Mouse (Mus musculus): ENCODE data around the gene Gmeb1. TPM values are rescaled to one million over a fixed set of nuclear protein-coding genes. Genes with fewer than 3 reads are reported as not detected.
"Not testable (repeated sequence)": the region's sequence is repeated elsewhere in the genome, so short reads cannot be mapped to it uniquely, and the experiment has no call there.

Gmeb1 gene
- polyA plus RNA-seq, 2 experiments: 28.4 to 33.8 TPM

DNA sequence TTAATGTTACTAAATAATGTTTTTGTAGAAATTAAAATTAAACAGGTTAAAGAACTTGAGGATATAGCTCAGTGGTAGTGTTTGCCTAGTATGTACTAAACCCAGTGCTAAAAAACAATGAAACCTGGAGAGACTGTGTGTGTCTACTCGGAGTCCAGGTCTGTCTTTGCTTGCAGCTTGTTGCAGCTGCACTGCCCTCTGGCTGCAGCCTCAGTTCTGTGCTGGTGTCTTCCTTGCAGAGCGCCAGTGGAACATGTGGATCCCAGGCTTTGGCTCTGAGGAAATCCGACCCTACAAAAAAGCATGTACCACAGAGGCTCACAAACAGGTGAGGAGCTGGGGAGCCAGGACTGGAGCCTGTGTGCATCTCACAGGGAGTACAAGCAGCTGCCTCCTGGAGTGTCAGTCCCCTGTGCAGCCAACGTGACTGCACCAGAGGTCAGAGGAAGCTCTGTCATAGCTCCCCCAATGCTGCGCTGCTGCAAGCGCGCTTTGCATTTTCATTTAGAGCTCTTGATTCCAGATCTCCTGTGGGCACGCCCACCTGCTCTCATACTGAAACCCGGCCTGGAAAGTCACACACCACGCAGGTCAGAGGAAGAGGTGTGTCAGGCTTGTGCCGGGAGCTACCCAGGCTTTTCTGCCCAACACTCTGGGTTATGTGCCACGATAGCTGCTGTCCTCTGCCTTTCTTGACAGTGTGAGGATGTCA lies 30.4 kb upstream of the Gmeb1 start:
- no peaks in the 10 kb centered on the region for H3K4me1 ChIP-seq (ENCODE audit: control insufficient read depth, insufficient read depth, low read length)
- no peaks in the 10 kb centered on the region for H3K9me3 ChIP-seq (ENCODE audit: control insufficient read depth, low read length)
- WGBS: 78% methylated on average over 12 of the region's 12 CpGs
- no peak for TF ChIP-seq POLR2A (IDR thresholded peaks at IDR 0.05; ENCODE audit: borderline replicate concordance, extremely low read depth, insufficient read depth, insufficient read length)
- DNase-seq (ENCODE audit: low spot score) (no peak), ATAC-seq (ENCODE audit: low FRiP score, low read depth) (no peak)
- no peak overlapping the region for H3K4me2 ChIP-seq (replicated peaks; ENCODE audit: low read depth, low read length, severe bottlenecking)
- peaks cover 35% of the 10 kb centered on the region for H3K36me3 ChIP-seq (ENCODE audit: control insufficient read depth, insufficient read depth, low read length)
- H3K27me3 ChIP-seq (ENCODE audit: control insufficient read depth, insufficient read depth, low read length): no peaks in the 10 kb centered on the region
- no peak overlapping the region for H3K9ac ChIP-seq (ENCODE audit: low read depth, low read length, severe bottlenecking)
- H3K27ac ChIP-seq (replicated peaks; ENCODE audit: low read depth, low read length): no peak overlapping the region
- no peak overlapping the region for H3K4me3 ChIP-seq (replicated peaks; ENCODE audit: low read length)

DNA sequence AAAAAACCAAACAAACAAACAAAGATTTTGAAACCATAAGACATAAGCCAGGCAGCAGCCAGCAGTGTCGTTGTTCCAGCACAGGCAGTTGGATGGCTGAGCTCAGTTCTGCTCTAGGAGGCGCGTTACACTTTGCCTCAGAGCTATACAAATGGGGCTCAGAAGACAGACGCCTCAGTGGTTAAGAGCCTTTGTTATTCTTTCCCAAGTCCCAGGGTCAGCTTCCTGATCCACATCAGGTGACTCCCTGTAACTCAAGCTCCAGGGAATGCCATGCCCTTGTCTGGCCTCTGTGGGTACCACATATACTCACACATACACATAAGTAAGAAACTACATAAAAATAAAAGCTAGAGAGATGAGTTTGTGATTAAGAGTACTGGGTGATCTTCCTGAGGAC lies 29.7 kb upstream of the Gmeb1 start:
- Histone ChIP-seq H3K4me2 (replicated peaks; ENCODE audit: low read depth, low read length, severe bottlenecking) (no peak overlapping the region), H3K9me3 (ENCODE audit: control insufficient read depth, low read length) (no peaks in the 10 kb centered on the region), H3K9ac (ENCODE audit: low read depth, low read length, severe bottlenecking) (no peak overlapping the region), H3K4me3 (replicated peaks; ENCODE audit: low read length) (no peak overlapping the region), H3K36me3 (ENCODE audit: control insufficient read depth, insufficient read depth, low read length) (peaks cover 40% of the 10 kb centered on the region), H3K4me1 (ENCODE audit: control insufficient read depth, insufficient read depth, low read length) (no peaks in the 10 kb centered on the region), H3K27me3 (ENCODE audit: control insufficient read depth, insufficient read depth, low read length) (no peaks in the 10 kb centered on the region), H3K27ac (replicated peaks; ENCODE audit: low read depth, low read length) (no peak overlapping the region)
- no peak for TF ChIP-seq POLR2A (IDR thresholded peaks at IDR 0.05; ENCODE audit: borderline replicate concordance, extremely low read depth, insufficient read depth, insufficient read length)
- no peak for ATAC-seq (ENCODE audit: low FRiP score, low read depth)
- 90% methylated on average over 4 of the region's 4 CpGs for WGBS
- DNase-seq (ENCODE audit: low spot score): no peak

DNA sequence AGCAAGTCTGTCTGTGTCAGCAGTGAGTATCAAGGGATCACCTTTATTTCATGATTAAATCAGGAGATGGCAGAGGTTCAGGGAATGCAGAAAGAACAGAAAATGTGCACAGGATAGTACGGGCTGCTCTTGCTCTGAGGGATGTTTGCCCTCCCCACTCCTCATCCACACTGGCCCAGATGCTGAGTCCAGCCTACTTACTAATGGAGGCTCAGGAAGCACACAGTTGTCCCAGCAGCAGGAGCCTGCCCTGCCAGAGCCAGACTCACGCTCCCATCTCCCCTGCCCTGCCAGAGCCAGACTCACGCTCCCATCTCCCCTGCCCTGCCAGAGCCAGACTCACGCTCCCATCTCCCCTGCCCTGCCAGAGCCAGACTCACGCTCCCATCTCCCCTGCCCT lies 27.4 kb upstream of the Gmeb1 start:
- ATAC-seq (ENCODE audit: low FRiP score, low read depth); H3K9ac ChIP-seq (ENCODE audit: low read depth, low read length, severe bottlenecking); DNase-seq (ENCODE audit: low spot score); H3K4me3 ChIP-seq (replicated peaks; ENCODE audit: low read length); H3K4me2 ChIP-seq (replicated peaks; ENCODE audit: low read depth, low read length, severe bottlenecking); H3K27ac ChIP-seq (replicated peaks; ENCODE audit: low read depth, low read length); H3K4me1 ChIP-seq (ENCODE audit: control insufficient read depth, insufficient read depth, low read length); H3K27me3 ChIP-seq (ENCODE audit: control insufficient read depth, insufficient read depth, low read length); H3K9me3 ChIP-seq (ENCODE audit: control insufficient read depth, low read length): not testable (repeated sequence)
- H3K36me3 ChIP-seq (ENCODE audit: control insufficient read depth, insufficient read depth, low read length): peaks cover 55% of the 10 kb centered on the region
- WGBS: 85% methylated on average over 2 of the region's 5 CpGs

DNA sequence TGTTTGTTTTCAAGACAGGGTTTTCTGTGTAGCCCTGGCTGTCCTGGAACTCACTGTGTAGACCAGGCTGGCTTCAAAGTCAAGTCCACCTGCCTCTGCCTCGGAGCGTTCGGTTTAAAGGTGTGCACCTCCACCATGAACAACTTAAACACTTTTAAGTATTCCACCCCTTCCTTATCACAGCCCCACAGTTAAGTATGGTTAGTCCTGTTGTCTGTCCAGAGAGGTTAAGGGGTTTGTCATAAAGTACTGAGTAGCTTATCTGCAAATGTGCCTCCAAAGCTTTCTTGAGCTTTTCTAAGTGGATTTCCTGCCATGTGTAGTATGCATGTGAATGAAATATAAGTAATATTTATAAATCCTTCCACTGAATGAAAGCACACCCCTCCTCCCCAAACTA lies 14.5 kb upstream of the Gmeb1 start:
- H3K4me2 ChIP-seq (replicated peaks; ENCODE audit: low read depth, low read length, severe bottlenecking): no peak overlapping the region
- H3K4me1 ChIP-seq (ENCODE audit: control insufficient read depth, insufficient read depth, low read length): peaks cover 6% of the 10 kb centered on the region; the same call in 1 of the 2 replicates
- no peaks in the 10 kb centered on the region for H3K9me3 ChIP-seq (ENCODE audit: control insufficient read depth, low read length)
- WGBS: 87% methylated on average over 3 of the region's 3 CpGs
- DNase-seq (ENCODE audit: low spot score) (no peak), ATAC-seq (ENCODE audit: low FRiP score, low read depth) (no peak)
- H3K4me3 ChIP-seq (replicated peaks; ENCODE audit: low read length): no peak overlapping the region
- no peaks in the 10 kb centered on the region for H3K27me3 ChIP-seq (ENCODE audit: control insufficient read depth, insufficient read depth, low read length)
- H3K36me3 ChIP-seq (ENCODE audit: control insufficient read depth, insufficient read depth, low read length): peaks cover 7% of the 10 kb centered on the region
- no peak overlapping the region for H3K27ac ChIP-seq (replicated peaks; ENCODE audit: low read depth, low read length)
- TF ChIP-seq POLR2A (IDR thresholded peaks at IDR 0.05; ENCODE audit: borderline replicate concordance, extremely low read depth, insufficient read depth, insufficient read length): no peak
- no peak overlapping the region for H3K9ac ChIP-seq (ENCODE audit: low read depth, low read length, severe bottlenecking)

DNA sequence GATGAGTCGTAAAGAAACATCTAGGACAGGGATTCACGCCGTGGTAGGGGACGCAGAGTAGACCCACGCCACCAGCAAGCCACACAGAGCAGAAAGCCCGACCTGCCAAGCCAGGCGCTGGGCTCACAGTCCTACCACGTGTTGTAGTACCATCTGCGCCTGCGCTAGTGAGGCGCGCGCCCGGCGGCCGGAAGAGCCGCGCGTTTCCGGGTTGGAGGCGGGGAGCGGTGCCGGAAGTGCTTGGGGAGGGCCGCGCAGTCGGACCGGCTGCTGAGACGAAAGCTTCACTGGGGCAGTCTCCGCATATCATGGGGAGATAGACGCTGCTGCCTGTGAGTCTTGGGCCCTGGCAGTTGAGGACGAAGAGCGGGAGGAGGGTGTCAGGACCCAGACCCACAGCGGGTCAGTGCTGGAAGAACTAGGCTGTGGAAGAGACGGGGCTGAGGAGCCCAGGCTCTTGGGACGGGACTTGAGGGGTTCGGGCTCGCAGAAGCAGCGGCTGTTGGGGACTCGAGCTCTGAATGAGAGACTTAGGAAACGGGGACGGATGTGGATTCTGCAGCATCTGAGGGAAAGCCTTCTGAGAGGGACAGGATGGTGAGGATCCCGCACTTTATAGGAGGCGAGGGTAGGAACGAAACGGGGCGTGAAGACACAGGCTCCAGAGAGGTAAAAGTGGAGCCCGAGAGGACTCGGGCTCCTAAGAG lies 12.9 kb upstream of the Gmeb1 start, which contains the start of gene Taf12:
TSS of gene Taf12 (plus strand) at position 220 of the 707 bp plus-strand sequence.
- under 1% methylated on average over 46 of the region's 48 CpGs for WGBS
- peak; percentile 88 for ATAC-seq (ENCODE audit: low FRiP score, low read depth)
- Histone ChIP-seq H3K27ac (replicated peaks; ENCODE audit: low read depth, low read length) (peak within 1 kb of the TSS; percentile 74), H3K9ac (ENCODE audit: low read depth, low read length, severe bottlenecking) (peak within 1 kb of the TSS; percentile 71), H3K27me3 (ENCODE audit: control insufficient read depth, insufficient read depth, low read length) (no peaks in the 10 kb centered on the region), H3K4me3 (replicated peaks; ENCODE audit: low read length) (peak within 1 kb of the TSS; percentile 62), H3K36me3 (ENCODE audit: control insufficient read depth, insufficient read depth, low read length) (no peaks in the 10 kb centered on the region; the same call in 1 of the 2 replicates), H3K9me3 (ENCODE audit: control insufficient read depth, low read length) (no peaks in the 10 kb centered on the region), H3K4me2 (replicated peaks; ENCODE audit: low read depth, low read length, severe bottlenecking) (peak within 1 kb of the TSS; percentile 89), H3K4me1 (ENCODE audit: control insufficient read depth, insufficient read depth, low read length) (peaks cover 9% of the 10 kb centered on the region)
- DNase-seq (ENCODE audit: low spot score): peak; percentile 94
- peak; percentile 99 for TF ChIP-seq POLR2A (IDR thresholded peaks at IDR 0.05; ENCODE audit: borderline replicate concordance, extremely low read depth, insufficient read depth, insufficient read length)
